Mouse (Mus musculus): ENCODE results near the gene Heca.
"Not testable (repeated sequence)": the region's sequence is repeated elsewhere in the genome, so short reads cannot be mapped to it uniquely, and the experiment has no call there.

Heca gene

GRCm38 (mm10) chr10:17880724-17881123 is 67.1 kb downstream of the Heca start:
- in situ Hi-C loops (cut with MseI, MboI) = no loop called here

GRCm38 (mm10) chr10:17880038-17880437 is 67.8 kb downstream of the Heca start:
- in situ Hi-C loops (cut with MseI, MboI) = no loop called here

GRCm38 (mm10) chr10:17878002-17878919 is 69.6 kb downstream of the Heca start:
- in situ Hi-C loops (cut with MseI, MboI) = no loop called here

GRCm38 (mm10) chr10:17869822-17870662 is 77.8 kb downstream of the Heca start:
- in situ Hi-C loops (cut with MseI, MboI) = loop anchor here (5.0 kb wide), 2 partner anchors 128 to 133 kb away; no protein-coding TSS in a partner anchor

- in situ Hi-C loops (cut with MseI, MboI) = no loop called here
Measured at GRCm38 (mm10) chr10:17860701-17861480, 87.0 kb downstream of the Heca start.

GRCm38 (mm10) chr10:17857647-17858261 is 90.1 kb downstream of the Heca start:
- in situ Hi-C loops (cut with MseI, MboI) = no loop called here

- in situ Hi-C loops (cut with MseI, MboI) = no loop called here
Measured at GRCm38 (mm10) chr10:17844781-17845537, 102.9 kb downstream of the Heca start.

GRCm38 (mm10) chr10:17842030-17842429 is 105.8 kb downstream of the Heca start:
- in situ Hi-C loops (cut with MseI, MboI) = no loop called here

GRCm38 (mm10) chr10:17836275-17836674 is 111.6 kb downstream of the Heca start:
- in situ Hi-C loops (cut with MseI, MboI) = no loop called here

- in situ Hi-C loops (cut with MseI, MboI) = no loop called here
Measured at GRCm38 (mm10) chr10:17835031-17835430, 112.8 kb downstream of the Heca start.

- in situ Hi-C loops (cut with MseI, MboI) = no loop called here
Measured at GRCm38 (mm10) chr10:17831041-17831440, 116.8 kb downstream of the Heca start.

GRCm38 (mm10) chr10:17829205-17829604 is 118.7 kb downstream of the Heca start:
- in situ Hi-C loops (cut with MseI, MboI) = no loop called here

- in situ Hi-C loops (cut with MseI, MboI) = no loop called here
Measured at GRCm38 (mm10) chr10:17827391-17827790, 120.5 kb downstream of the Heca start.

- in situ Hi-C loops (cut with MseI, MboI) = not testable (repeated sequence)
Measured at GRCm38 (mm10) chr10:17820422-17820821, 127.4 kb downstream of the Heca start.

All from mouse trophoblast stem cell (cell line).